Mouse (Mus musculus): ENCODE data around the gene Abca13. TPM values are rescaled to one million over a fixed set of nuclear protein-coding genes. Genes with fewer than 3 reads are reported as not detected.
"Not testable (repeated sequence)": the region's sequence is repeated elsewhere in the genome, so short reads cannot be mapped to it uniquely, and the experiment has no call there.

The Abca13 gene
- polyA plus RNA-seq, 1 experiment: 0.02 TPM

DNA sequence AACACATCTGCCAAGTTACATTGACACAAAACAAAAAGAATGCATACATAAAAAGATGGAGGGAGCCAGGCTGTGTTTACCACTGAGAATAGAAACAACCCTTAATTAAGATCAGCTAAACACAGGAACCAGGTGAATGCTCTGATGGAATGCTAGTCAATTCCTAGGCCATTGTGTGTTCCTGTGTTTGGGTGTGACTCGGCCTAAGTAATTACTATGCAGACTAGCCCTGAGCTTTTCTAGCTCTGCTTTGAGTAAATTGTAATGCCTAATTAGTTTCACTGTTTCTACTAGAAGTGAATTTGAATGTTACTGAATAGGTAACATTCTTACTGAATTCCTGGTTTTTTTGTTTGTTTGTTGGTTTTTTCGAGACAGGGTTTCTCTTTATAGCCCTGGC, 323.2 kb downstream of the Abca13 start:
- not testable (repeated sequence) for DNase-seq (ENCODE audit: extremely low spot score in 1 of 2, low spot score in 1 of 2)

DNA sequence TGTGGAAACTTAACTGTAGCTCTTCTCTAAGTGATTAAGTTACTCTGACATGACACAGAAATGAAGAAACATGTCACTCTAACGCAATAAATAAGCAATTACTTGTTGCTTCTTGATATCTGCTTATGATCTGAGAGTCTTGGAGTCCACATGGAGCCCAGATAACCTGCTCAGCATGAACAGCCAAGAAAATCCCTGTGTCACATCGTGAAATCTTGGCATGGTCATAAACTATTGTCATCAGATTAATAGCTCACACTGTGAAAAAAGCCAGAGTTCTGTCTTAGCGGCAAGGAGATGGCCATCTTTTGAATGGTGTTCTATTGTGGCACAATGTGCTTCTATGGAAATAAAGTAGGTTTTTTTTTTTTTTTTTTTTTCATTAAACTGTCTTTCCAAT, 336.8 kb downstream of the Abca13 start:
- DNase-seq (ENCODE audit: extremely low spot score in 1 of 2, low spot score in 1 of 2): no peak

DNA sequence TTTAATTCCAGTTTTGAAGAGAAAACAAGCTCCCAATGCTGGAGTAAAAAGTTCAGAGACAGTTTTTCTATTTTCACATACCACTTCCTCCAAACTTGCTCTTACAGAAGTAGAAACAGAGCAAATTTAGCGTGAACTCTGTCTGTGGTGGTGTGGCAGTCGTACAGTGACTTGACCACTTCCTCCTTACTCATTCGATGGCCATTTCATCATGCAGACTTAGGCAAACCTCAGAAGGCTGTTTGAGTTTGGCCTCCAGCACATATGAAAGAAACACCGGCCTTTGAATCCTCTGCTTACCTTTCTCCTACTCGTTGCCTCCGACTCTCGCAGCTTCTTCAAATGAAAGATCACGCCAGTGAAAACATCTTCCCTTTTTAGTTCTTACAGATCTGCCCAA, 340.0 kb downstream of the Abca13 start:
- DNase-seq (ENCODE audit: extremely low spot score in 1 of 2, low spot score in 1 of 2): no peak

DNA sequence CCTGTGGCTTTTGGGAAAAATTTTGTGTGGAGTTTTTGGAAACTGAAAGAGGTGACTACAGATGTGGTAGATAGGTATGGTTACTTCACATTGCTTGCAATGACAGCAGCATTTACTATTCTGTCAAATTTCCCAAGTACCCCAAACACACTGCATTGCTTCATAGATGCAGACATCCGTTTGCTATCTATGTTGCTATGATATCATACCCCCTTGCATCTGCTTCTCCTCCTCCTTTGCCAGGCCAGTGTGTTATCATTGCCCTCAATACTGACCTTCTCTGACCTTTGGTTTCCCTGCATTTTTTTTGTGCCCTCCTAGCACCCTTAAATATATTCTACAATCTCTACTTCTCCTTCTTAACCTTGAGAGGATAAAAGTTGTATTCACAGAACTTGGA, 341.4 kb downstream of the Abca13 start:
- DNase-seq (ENCODE audit: extremely low spot score in 1 of 2, low spot score in 1 of 2): no peak

DNA sequence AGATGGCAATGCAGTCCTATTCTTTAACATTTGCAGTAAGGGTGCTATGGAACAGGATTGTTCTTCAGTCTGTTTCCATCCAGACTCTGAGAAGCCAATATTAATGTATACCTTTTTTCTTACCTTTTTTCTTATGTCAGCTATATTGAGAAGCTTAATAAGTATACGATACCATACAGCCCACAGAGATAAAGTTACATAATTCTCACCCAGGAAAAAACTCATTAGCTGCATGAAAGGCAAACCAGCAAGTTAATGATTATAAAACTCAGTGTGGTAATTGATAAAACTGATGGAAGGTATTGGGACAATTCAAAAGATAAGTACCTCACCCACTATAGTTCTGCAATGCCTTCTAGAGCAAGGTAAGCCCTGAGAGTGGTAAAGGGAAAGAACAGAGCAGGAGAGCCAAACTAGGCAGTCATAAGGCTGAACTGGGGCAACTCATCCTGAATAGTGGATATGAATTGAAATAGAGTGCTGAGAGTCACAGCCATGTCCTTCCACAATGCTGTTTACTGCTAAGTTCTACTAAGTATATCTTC, 342.0 kb downstream of the Abca13 start:
- no peak for DNase-seq (ENCODE audit: extremely low spot score in 1 of 2, low spot score in 1 of 2)

DNA sequence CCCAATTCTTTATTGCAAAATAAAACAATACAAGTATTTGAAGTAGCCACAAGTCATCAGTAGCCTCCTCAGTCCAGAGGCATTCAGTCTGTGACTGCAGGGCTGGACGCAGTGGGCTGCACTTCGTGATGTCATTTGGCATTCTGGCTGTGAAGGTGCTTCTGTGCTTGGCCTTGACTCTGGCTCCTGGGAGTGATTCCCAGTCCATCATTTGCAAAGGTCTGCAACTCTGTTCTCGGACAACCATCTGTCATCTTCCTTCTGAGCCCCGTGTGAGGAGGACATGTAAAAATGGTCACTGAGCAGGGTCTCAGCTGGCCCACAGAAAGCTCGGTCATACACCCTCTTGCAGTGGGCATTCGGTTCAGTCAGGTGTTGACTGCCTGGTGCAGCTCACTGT, 345.1 kb downstream of the Abca13 start:
- no peak for DNase-seq (ENCODE audit: extremely low spot score in 1 of 2, low spot score in 1 of 2)

DNA sequence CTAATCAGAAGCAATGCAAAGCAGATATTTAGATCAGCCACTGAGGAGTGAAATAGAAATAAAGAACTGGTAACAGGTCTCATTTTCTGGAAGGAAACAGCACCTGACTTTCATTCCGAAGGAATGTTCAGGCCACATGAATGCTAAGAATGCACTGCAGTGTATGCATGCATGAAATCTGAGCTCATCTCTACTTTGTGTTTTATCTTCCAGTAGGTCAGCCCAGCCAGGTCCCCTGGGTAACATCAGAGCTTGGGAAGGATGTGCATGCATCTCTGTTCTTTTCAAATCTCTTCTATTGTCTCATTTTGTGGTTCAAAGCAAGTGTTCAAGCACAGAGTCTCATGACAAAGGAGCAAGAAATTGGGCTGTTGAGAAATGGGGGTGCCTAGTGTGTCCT, 346.6 kb downstream of the Abca13 start:
- no peak for DNase-seq (ENCODE audit: extremely low spot score in 1 of 2, low spot score in 1 of 2)

DNA sequence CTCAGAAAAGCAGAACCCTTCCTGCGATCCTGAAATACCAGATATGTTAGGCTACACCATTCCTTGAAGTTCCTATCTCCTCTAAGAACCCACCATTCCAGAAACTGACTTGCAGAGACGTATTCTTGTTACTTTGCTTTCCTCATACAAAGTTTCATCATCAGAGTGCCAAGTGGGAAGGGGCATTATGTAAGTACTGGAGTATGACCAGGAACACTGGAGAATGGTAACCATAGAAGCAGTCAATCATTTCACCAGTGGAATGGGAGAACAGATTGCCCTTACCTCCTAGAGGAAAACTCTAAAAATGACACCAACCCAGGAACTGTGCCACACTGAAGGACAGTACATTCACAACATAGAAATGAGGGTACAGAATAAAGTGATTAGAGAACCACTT, 368.3 kb downstream of the Abca13 start:
- DNase-seq (ENCODE audit: extremely low spot score in 1 of 2, low spot score in 1 of 2): peak; percentile 10 to 49

DNA sequence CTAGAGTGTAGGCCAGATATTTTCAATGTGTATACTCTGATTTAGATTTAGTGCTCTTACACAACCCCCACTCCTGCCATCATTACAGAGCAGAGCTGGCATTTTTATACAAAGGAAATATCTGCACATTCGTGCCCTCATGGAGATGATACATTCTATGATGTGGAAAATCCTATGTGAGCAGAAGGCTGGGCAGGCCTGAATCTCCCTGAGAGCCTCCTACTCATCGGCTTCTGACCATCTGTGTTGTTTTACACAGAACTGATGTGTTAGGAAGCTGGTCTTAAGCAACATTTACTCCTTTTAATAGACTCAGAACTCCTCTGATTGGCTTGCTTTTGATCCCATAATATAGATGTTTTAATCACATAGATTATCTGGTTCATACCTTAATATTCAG, 376.6 kb downstream of the Abca13 start:
- DNase-seq (ENCODE audit: extremely low spot score in 1 of 2, low spot score in 1 of 2): peak; percentile 43 to 72

DNA sequence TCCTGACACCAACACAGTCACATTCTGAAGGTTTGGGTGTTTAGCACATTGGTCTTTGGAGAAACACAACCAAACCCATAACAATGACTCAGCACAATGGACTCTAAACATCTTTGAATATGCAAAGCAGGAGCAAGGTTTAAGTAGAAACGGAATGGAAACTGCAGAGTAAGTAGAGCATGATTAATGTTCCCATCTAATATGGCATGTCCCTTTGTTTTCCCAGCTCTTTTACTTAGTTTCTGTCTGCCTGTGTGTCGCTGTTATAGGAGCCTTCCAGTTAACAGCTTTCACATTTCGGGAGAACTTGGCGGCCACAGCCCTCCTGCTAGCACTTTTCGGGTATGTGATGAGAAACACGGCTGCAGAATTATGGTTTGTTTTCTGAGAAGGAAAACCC, 378.6 kb downstream of the Abca13 start:
- DNase-seq (ENCODE audit: extremely low spot score in 1 of 2, low spot score in 1 of 2): peak in 1 of 2 experiments; percentile 12

DNA sequence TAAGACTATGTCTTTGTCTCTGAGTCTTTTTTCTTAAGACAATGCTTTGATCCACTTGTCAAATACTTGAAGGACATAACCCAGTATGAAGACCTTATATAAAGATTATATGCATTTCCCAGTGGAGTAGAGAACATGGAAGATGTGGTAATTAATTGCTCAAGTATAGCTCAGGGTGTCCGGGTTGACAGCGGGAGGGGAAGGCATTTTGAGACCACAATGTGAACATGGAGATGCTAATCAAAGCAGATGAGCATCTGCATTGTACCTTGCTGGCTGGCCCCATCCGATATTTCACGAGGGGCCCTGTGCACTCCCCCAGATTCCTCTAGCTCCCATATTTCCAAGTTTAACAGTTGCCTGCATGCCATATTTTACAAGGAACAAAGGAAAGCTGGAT, 383.2 kb downstream of the Abca13 start:
- no peak for DNase-seq (ENCODE audit: extremely low spot score in 1 of 2, low spot score in 1 of 2)

DNA sequence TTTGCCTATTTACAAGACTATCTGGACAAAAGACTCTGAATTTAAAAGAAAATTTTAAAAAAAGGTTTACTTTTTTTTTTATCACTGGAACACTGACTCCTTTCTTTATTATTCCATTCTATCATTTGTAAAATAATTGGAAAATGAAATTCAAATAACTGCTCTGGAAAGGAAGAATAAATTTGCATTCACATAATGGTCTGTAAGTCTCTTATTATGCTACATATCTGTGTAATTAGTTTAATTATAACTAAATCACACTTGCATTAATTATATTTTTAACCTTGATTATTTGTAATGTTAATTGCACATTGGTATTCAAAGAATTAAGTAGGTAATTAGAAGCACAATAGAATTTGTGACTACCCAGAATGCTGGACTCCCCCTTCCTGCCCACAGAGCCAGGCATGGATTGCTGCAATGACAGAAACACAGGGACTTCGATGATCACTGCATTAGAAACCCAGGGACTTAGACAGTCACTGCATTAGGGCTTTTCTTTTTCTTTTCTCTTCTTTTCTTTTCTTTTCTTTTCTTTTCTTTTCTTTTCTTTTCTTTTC, 400.1 kb downstream of the Abca13 start:
- no peak for DNase-seq (ENCODE audit: extremely low spot score in 1 of 2, low spot score in 1 of 2)

DNA sequence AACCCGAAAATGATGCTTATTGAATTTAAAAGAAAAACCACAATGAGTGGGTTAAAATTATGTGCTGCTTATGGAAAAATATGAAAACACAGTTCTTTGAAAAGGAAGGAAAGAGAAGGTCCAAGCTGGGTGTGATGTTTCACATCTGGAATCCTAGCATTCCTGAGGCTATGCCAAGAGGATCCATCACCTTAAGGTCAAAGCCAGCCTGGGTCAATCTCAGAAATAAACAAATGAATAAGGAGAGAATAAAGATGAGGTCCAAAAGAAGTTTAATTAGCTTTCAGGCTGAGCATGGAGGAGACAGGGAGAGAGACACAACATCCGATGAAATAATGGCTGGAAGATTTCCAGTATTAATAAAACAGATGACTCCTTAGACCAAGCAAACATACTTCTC, 405.6 kb downstream of the Abca13 start:
- DNase-seq (ENCODE audit: extremely low spot score in 1 of 2, low spot score in 1 of 2): no peak

DNA sequence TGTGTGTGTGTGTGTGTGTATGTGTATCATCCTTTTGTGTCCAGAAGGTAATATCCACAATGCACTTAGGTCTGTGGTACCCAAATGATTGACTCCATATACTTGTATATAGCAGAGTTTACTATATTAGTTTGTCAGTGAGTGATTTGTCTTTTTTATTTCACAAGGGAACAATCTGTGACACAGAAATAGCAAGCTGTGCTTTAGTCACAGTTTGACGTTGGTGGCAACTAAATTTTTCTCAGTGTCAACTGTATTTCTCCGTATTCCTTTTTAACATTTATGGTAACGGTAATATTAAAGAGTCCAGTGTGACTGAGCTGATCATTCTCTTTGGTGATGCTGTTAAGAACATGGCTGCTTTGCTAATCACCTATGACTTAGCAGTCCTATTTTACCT, 409.4 kb downstream of the Abca13 start:
- DNase-seq (ENCODE audit: extremely low spot score in 1 of 2, low spot score in 1 of 2): peak in 1 of 2 experiments; percentile 20

DNA sequence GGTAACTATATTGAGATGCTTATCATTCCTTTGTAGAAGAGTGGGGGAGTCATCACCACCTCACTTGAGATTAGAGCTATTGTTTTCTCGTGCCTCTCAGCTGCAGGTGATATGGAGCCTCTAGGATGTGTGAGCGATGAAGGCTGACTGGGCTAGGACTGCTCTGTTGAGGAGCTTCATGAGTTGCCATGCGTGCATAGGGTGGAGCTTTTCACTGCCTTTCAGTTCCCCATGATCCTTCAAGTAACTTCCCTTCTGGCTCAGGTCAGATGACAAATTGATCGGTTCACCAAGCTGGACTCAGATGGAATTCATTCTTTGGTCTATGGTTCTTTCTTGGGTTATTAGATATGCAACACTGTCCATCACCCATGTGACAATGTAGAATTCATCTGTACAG, 410.4 kb downstream of the Abca13 start:
- DNase-seq (ENCODE audit: extremely low spot score in 1 of 2, low spot score in 1 of 2): no peak

DNA sequence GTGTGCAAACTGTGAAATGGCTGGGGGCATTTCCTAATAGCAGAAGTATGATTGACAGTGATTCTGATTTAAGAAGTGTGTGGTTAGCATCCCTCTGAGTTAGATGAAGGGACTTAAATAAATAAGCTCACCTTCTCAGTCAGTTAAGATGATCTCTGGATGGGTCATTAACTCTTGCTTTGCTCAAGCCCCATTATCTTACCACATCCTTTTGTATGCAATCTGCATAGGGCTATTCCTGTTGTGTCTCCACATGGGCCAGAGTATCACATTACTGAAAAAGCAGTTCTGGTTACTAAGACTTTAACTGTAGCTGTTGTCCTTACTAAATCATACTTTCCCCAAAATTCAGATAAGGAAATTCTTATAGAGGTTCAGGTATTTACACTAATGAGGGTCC, 416.5 kb downstream of the Abca13 start:
- no peak for DNase-seq (ENCODE audit: extremely low spot score in 1 of 2, low spot score in 1 of 2)

DNA sequence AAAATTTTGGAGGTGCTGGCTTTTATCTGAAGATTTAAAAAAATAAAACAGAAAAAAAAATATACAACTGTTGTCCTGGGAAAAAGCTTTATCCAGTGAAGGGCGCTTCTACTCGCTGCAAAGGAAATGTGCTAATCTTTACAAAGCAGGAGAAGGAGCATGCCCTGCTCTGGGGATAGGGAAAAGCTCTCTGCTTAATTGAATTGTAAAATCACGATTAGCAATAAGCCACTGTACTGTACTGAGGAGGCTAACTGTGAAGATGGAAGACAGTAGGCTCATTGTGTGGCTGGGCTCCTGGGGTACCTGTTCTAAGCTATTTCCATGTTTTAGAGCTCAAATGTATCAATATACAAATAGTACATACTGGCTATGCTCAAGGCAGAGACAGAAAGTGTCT, 417.3 kb downstream of the Abca13 start:
- DNase-seq (ENCODE audit: extremely low spot score in 1 of 2, low spot score in 1 of 2): no peak

DNA sequence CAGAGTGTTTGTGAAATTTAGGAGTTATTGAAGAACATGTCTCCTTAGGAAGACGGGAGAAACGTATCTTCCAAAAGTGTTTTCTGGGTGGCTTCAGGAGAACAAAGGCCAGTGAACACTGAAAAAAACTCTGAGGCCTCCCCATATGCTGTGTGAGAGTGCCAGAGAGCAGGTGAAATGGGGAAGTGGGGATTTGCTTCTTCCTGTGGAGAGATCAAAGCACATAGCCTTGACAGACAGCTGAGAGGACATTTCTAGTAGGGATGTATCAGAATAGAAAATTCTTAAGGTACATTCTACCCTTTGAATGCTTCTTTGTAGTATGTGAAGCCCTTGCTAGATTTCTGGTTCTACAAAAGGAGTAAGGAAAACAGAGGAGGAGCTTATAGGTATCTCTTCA, 424.4 kb downstream of the Abca13 start:
- DNase-seq (ENCODE audit: extremely low spot score in 1 of 2, low spot score in 1 of 2): no peak

DNA sequence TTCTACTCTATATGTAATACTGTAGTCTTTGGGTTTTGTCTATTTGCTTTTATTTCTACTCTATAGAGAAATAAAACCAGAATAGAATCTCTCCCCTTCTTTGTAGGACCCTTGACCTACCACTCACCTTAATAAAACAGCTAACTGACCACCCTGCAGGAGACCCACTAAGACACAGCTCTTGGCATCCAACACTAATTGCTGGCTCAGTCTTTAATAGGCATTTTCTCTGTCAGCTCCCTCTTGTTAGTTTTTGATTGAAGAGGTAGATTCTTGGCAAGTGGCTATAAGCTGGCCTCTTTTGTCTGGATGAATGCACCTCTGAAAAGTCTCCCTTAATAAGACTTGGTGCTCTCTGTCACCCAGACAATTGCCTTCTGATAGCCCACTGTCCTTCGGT, 424.9 kb downstream of the Abca13 start:
- DNase-seq (ENCODE audit: extremely low spot score in 1 of 2, low spot score in 1 of 2): no peak

DNA sequence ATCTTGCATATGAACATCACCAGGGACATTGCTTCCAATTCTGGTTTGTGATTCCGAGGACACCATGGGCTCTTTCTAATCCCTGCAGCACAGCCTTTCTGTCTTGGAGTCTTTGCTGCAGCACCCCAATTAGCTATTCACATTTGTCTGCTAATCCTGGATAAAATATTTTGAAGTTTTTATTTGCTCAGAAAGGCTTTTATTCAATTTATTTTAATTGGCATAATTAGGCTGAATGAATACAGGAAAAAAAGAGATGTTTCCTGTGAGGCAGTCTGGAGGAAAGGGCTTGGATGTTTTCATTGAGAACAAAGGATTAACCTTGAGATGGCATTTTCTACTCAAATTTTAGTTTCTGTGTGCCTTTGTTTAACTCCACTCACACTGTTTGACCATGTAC, 428.2 kb downstream of the Abca13 start:
- DNase-seq (ENCODE audit: extremely low spot score in 1 of 2, low spot score in 1 of 2): no peak

DNA sequence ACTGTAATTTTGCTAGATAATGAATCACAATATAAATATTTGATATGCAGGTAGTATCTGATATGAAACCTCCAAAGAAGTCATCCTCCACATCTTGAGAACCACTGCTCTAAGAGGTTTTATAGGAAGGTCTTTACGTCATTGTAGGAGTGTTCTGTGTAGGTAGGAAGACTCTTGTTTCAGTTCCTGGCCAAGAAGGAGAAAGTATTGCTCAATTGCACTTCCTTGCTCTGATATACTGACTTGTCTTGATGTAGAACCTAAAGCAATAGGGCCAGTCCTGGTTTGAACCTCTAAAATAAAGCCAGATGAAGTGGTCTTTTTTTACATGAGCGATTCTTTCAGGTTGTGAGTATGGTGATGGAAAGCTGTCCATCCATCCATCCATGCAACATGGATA, 431.1 kb downstream of the Abca13 start:
- DNase-seq (ENCODE audit: extremely low spot score in 1 of 2, low spot score in 1 of 2): no peak

DNA sequence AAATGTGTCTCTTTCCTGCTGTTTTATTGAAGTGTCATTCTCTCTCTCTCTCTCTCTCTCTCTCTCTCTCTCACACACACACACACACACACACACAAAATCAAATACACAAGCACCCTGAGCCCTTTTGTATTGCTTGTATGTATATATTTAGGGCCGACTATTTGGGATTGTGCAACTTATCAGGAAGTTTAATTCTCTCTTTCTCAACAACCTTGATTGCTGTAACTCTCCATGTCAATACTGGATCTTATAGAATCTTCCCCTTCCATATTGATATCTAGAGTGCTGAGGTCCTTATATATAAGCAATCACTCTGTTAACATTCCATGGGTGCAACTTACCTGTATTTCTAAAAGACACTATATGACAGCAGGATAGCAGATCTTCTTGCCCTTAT, 433.0 kb downstream of the Abca13 start:
- no peak for DNase-seq (ENCODE audit: extremely low spot score in 1 of 2, low spot score in 1 of 2)

DNA sequence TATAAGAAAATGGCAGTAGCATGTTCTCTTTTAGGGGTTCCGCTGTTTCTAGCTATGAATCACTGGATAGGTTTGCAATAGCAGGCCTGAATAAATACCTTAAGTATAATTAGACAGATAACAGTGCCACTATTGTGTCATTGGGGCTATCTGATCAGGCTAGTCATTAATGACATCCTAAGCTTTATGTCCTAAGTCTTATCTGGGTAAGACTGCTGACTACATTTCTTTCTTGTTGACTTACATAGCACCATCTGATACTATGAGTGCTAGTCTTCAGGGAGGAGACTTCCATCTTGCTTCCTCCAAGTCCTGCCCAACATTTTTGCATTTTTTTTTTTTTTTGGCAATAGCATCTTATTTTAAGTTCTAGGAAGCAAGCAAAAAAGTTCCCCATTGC, 434.1 kb downstream of the Abca13 start:
- no peak for DNase-seq (ENCODE audit: extremely low spot score in 1 of 2, low spot score in 1 of 2)
